Mouse (Mus musculus): Measurements from ENCODE around the gene Atp6v0e. TPM values are rescaled to one million over a fixed set of nuclear protein-coding genes. Genes with fewer than 3 reads are reported as not detected.

Atp6v0e gene
- polyA plus RNA-seq, 1 experiment from 2014 or later = 185 TPM

DNA sequence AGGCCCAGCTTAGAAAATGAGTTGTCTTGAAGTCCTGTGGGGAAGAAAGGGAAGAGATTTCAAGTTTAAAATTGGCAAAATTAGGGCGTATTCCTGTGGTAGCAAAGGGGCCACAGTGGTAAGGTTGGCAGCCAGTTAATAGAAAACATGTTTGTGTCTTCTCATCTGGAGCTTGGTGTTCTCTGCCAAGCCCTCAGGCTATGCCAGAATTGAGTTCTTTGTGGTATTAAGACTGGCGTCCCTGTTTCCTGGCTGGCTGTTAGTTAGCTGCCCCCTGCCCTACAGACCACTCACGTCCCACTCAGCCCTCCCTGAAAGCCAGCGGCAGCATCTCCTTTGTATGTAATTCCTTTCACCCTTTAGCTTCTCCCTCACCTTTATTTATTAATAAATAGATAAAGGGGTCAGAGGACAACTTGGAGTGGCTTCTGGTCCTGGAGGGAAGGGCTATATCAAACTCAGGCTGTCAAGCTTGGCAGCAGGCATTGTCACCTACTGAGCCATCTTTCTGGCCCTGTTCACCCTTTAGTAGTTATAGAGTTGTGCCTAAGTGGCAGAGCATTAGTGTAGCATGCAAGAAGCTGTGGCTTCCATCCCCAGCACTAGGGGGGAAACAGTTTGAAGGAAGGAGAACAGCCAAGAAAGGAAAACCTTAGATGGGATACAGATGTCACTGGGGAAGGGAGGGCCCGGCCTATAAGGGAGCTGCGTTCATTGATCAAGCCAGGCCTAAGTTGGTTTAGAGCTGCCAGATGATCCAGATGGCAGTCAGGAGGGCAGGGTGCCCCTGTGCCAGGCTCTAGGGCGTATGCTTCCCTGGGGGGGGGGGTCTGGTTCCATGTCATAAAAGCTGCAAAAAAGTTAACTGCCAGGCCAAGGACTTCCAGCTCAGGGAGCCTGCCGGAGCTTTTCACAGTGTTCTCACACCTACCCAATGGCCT lies 26.0 kb downstream of the Atp6v0e start:
- DNase-seq (ENCODE audit: low spot score) (peak; percentile 88), ATAC-seq (peak; percentile 70; the same call in 1 of the 2 replicates)
- WGBS = 41% methylated on average over 8 of the region's 8 CpGs
- Histone ChIP-seq H3K27me3 (replicated peaks; ENCODE audit: control insufficient read depth, insufficient read depth, low read length) (no peaks in the 10 kb centered on the region), H3K36me3 (ENCODE audit: control insufficient read depth, insufficient read depth, low read length) (peaks cover 7% of the 10 kb centered on the region; the same call in 1 of the 2 replicates), H3K9me3 (replicated peaks; ENCODE audit: control insufficient read depth, low read length) (no peaks in the 10 kb centered on the region), H3K4me1 (ENCODE audit: control insufficient read depth, insufficient read depth, low read length) (peaks cover 26% of the 10 kb centered on the region), H3K4me2 (ENCODE audit: low read length) (no peak overlapping the region), H3K27ac (ENCODE audit: low read depth, low read length) (peak overlapping the region; percentile 82), H3K9ac (ENCODE audit: low read length) (peak overlapping the region; percentile 21; the same call in 1 of the 2 replicates), H3K4me3 (ENCODE audit: low read depth, low read length) (no peak overlapping the region)

GRCm38 (mm10) chr17:26689810-26690209 lies 26.8 kb downstream of the Atp6v0e start:
- Histone ChIP-seq H3K4me1 (ENCODE audit: control insufficient read depth, insufficient read depth, low read length) (peaks cover 26% of the 10 kb centered on the region), H3K9me3 (replicated peaks; ENCODE audit: control insufficient read depth, low read length) (no peaks in the 10 kb centered on the region), H3K36me3 (ENCODE audit: control insufficient read depth, insufficient read depth, low read length) (no peaks in the 10 kb centered on the region), H3K4me2 (ENCODE audit: low read length) (no peak overlapping the region), H3K4me3 (ENCODE audit: low read depth, low read length) (no peak overlapping the region), H3K27ac (ENCODE audit: low read depth, low read length) (peak overlapping the region; percentile 82), H3K9ac (ENCODE audit: low read length) (peak overlapping the region; percentile 21; the same call in 1 of the 2 replicates), H3K27me3 (replicated peaks; ENCODE audit: control insufficient read depth, insufficient read depth, low read length) (no peaks in the 10 kb centered on the region)
- DNase-seq (ENCODE audit: low spot score) = no peak
- whole genome bisulfite sequencing = 59% methylated on average over 2 of the region's 2 CpGs
- peak; percentile 25; the same call in 1 of the 2 replicates for ATAC-seq

DNA sequence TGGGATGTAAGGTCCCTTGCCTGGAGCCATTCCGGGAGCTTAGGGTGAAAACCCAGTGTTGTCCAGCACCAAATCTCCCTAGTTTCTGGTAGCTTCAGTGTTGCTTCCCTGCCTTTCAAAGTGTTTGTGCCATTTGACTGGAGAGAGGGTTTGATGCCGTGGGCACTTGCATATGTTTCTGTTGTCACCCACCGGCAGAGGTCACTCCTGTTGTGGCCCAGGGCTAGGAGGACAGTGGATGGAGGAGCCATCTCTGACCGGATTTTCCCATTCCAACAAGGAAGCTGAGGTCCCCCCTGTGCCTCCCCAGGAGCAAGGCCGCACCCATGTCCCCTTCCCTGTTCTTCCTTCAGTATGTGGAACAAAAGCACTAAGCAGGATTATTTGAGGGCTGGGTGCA lies 27.2 kb downstream of the Atp6v0e start:
- H3K9ac ChIP-seq (ENCODE audit: low read length) = peak overlapping the region; percentile 29; the same call in 1 of the 2 replicates
- no peaks in the 10 kb centered on the region for H3K9me3 ChIP-seq (replicated peaks; ENCODE audit: control insufficient read depth, low read length)
- peaks cover 26% of the 10 kb centered on the region for H3K4me1 ChIP-seq (ENCODE audit: control insufficient read depth, insufficient read depth, low read length)
- H3K4me2 ChIP-seq (ENCODE audit: low read length) = no peak overlapping the region
- 81% methylated on average over 5 of the region's 5 CpGs for whole genome bisulfite sequencing
- H3K27ac ChIP-seq (ENCODE audit: low read depth, low read length) = peak overlapping the region; percentile 82
- DNase-seq (ENCODE audit: low spot score) (no peak), ATAC-seq (no peak)
- no peak overlapping the region for H3K4me3 ChIP-seq (ENCODE audit: low read depth, low read length)
- H3K36me3 ChIP-seq (ENCODE audit: control insufficient read depth, insufficient read depth, low read length) = no peaks in the 10 kb centered on the region; the same call in 1 of the 2 replicates
- no peaks in the 10 kb centered on the region for H3K27me3 ChIP-seq (replicated peaks; ENCODE audit: control insufficient read depth, insufficient read depth, low read length)

DNA sequence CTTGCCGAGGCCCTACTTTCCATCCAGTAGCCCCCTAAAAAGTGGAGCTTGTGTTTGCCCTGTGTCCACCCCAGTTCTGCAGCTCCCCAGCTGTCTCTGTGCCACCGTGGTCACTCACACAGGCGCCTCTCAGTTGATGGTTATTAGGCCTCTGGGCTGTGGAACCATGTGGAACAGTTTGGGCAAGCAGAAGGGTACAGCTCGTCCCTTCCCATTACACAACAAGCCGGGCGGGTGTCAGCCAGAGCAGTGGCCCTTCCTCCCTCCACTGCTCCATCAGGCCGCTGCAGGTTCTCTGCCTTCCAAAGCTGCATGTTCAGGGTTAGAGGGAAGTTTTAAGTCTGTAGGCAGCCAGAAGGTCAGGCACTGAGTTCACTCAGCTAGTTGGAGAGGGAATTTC lies 28.1 kb downstream of the Atp6v0e start:
- no peak overlapping the region for H3K4me2 ChIP-seq (ENCODE audit: low read length)
- DNase-seq (ENCODE audit: low spot score) (no peak), ATAC-seq (no peak)
- no peaks in the 10 kb centered on the region for H3K9me3 ChIP-seq (replicated peaks; ENCODE audit: control insufficient read depth, low read length)
- no peaks in the 10 kb centered on the region for H3K27me3 ChIP-seq (replicated peaks; ENCODE audit: control insufficient read depth, insufficient read depth, low read length)
- no peak overlapping the region for H3K4me3 ChIP-seq (ENCODE audit: low read depth, low read length)
- H3K4me1 ChIP-seq (ENCODE audit: control insufficient read depth, insufficient read depth, low read length) = peaks cover 26% of the 10 kb centered on the region
- H3K9ac ChIP-seq (ENCODE audit: low read length) = no peak overlapping the region
- H3K27ac ChIP-seq (ENCODE audit: low read depth, low read length) = no peak overlapping the region
- WGBS = 87% methylated on average over 7 of the region's 7 CpGs
- peaks cover 7% of the 10 kb centered on the region; the same call in 1 of the 2 replicates for H3K36me3 ChIP-seq (ENCODE audit: control insufficient read depth, insufficient read depth, low read length)

DNA sequence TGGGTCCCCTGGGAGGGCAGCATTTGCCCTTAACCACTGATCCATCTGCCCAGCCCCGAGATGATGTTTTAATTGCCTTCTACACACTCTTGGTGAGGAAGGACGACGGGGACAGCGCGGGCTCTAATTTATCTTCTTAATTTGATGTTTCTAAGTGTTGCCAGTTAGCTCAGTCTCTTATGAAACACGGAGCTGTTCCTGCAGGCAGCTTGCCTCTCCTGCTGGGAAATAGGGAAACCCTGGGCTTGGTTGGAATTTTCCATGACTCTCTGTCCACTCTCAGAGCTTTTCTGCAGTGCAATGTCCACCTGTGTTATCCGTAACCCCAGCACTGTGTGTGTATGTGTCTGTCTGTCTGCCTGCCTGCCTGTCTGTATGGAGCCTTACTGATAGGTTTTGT lies 30.4 kb downstream of the Atp6v0e start:
- Histone ChIP-seq H3K4me3 (ENCODE audit: low read depth, low read length) (no peak overlapping the region), H3K4me1 (ENCODE audit: control insufficient read depth, insufficient read depth, low read length) (peaks cover 21% of the 10 kb centered on the region), H3K4me2 (ENCODE audit: low read length) (no peak overlapping the region), H3K9me3 (replicated peaks; ENCODE audit: control insufficient read depth, low read length) (no peaks in the 10 kb centered on the region), H3K9ac (ENCODE audit: low read length) (no peak overlapping the region), H3K27me3 (replicated peaks; ENCODE audit: control insufficient read depth, insufficient read depth, low read length) (no peaks in the 10 kb centered on the region), H3K36me3 (ENCODE audit: control insufficient read depth, insufficient read depth, low read length) (peaks cover 25% of the 10 kb centered on the region), H3K27ac (ENCODE audit: low read depth, low read length) (no peak overlapping the region; the same call in 1 of the 2 replicates)
- ATAC-seq (no peak), DNase-seq (ENCODE audit: low spot score) (no peak)
- 82% methylated on average over 7 of the region's 7 CpGs for WGBS

- peak; percentile 49 for DNase-seq (ENCODE audit: low spot score)
- no peaks in the 10 kb centered on the region for H3K27me3 ChIP-seq (replicated peaks; ENCODE audit: control insufficient read depth, insufficient read depth, low read length)
- no peak for ATAC-seq
- 56% methylated on average over 7 of the region's 7 CpGs for WGBS
- H3K9me3 ChIP-seq (replicated peaks; ENCODE audit: control insufficient read depth, low read length) = no peaks in the 10 kb centered on the region
- peaks cover 15% of the 10 kb centered on the region for H3K4me1 ChIP-seq (ENCODE audit: control insufficient read depth, insufficient read depth, low read length)
- no peak overlapping the region for H3K4me3 ChIP-seq (ENCODE audit: low read depth, low read length)
- H3K36me3 ChIP-seq (ENCODE audit: control insufficient read depth, insufficient read depth, low read length) = peaks cover 32% of the 10 kb centered on the region
- H3K4me2 ChIP-seq (ENCODE audit: low read length) = no peak overlapping the region
- no peak overlapping the region for H3K9ac ChIP-seq (ENCODE audit: low read length)
- H3K27ac ChIP-seq (ENCODE audit: low read depth, low read length) = no peak overlapping the region; the same call in 1 of the 2 replicates
These were observed 31.1 kb downstream of the Atp6v0e start for GRCm38 (mm10) chr17:26694171-26694570.

DNA sequence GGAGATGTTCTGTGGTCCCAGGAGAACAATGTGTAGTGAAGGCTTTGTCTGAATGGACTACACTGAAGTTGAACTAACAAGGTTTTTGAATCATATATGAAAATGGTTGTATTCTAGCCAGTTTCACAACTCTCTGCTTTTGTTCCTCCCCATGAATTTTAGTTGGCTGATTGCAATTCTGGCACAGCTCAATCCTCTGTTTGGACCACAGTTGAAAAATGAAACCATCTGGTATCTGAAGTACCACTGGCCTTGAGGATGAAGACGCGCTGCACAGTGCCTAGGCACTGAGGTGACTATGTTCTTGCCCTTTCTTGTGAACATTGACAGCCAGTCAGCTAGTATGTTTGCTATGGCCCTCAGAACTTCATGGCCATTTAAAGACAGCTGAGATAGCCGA lies 32.2 kb downstream of the Atp6v0e start:
- H3K9me3 ChIP-seq (replicated peaks; ENCODE audit: control insufficient read depth, low read length) = no peaks in the 10 kb centered on the region
- no peaks in the 10 kb centered on the region for H3K27me3 ChIP-seq (replicated peaks; ENCODE audit: control insufficient read depth, insufficient read depth, low read length)
- peaks cover 42% of the 10 kb centered on the region for H3K36me3 ChIP-seq (ENCODE audit: control insufficient read depth, insufficient read depth, low read length)
- WGBS = 88% methylated on average over 3 of the region's 3 CpGs
- no peak for DNase-seq (ENCODE audit: low spot score)
- H3K4me1 ChIP-seq (ENCODE audit: control insufficient read depth, insufficient read depth, low read length) = peaks cover 5% of the 10 kb centered on the region; the same call in 1 of the 2 replicates
- no peak overlapping the region for H3K4me2 ChIP-seq (ENCODE audit: low read length)
- no peak overlapping the region for H3K9ac ChIP-seq (ENCODE audit: low read length)
- no peak overlapping the region for H3K27ac ChIP-seq (ENCODE audit: low read depth, low read length)
- no peak for ATAC-seq
- H3K4me3 ChIP-seq (ENCODE audit: low read depth, low read length) = no peak overlapping the region

DNA sequence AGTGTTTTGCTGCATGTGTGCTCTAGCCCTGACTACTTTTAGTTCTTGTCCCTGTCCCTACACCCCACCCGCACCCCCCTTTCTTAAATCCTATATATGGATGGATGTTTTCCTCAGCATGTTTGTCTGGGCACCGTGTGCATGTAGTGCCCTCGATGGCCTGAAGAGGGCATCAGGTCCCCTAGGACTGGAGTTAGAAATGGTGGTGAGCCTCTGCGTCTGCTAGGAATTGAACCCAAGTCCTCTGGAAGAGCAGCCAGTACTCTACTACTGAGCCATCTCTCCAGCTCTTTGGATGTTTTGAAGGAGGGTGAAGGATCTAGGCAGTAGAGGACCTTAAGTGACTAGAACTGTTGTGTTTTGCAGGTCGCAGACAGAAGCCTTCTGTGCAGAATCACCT lies 35.8 kb downstream of the Atp6v0e start:
- H3K27ac ChIP-seq (ENCODE audit: low read depth, low read length) = no peak overlapping the region
- H3K4me1 ChIP-seq (ENCODE audit: control insufficient read depth, insufficient read depth, low read length) = no peaks in the 10 kb centered on the region
- 93% methylated on average over 5 of the region's 5 CpGs for WGBS
- DNase-seq (ENCODE audit: low spot score) (no peak), ATAC-seq (no peak)
- no peak overlapping the region for H3K4me3 ChIP-seq (ENCODE audit: low read depth, low read length)
- H3K9me3 ChIP-seq (replicated peaks; ENCODE audit: control insufficient read depth, low read length) = no peaks in the 10 kb centered on the region
- peaks cover 57% of the 10 kb centered on the region for H3K36me3 ChIP-seq (ENCODE audit: control insufficient read depth, insufficient read depth, low read length)
- H3K4me2 ChIP-seq (ENCODE audit: low read length) = no peak overlapping the region
- H3K27me3 ChIP-seq (replicated peaks; ENCODE audit: control insufficient read depth, insufficient read depth, low read length) = no peaks in the 10 kb centered on the region
- H3K9ac ChIP-seq (ENCODE audit: low read length) = no peak overlapping the region

Data from forebrain, embryonic 14.5 days (tissue).